8 mouse cellular contexts compared by ENCODE assay signal in genomic region chr17:25272326-25272725, GRCm38 (mm10). TPM values are rescaled to one million over a fixed set of nuclear protein-coding genes. Genes with fewer than 3 reads are reported as not detected.
DNase-seq lines count a peak whose midpoint lies in the region; ATAC-seq and TF ChIP-seq lines count a peak whose summit lies in the region.

No protein-coding gene starts in this region.

- peak overlapping the region; percentile 96 for H3K9ac ChIP-seq in hindbrain, postnatal 0 days (replicated peaks; ENCODE audit: low read length)
- H3K9ac ChIP-seq in liver, embryonic 16.5 days (ENCODE audit: low read depth, low read length) = peak overlapping the region; percentile 99

- 0 out of 2 replicates have a peak, but pooled peaks have one; percentile 13 for TF ChIP-seq CTCF in hindbrain, postnatal 0 days (IDR thresholded peaks at IDR 0.05; ENCODE audit: low read depth)

- peaks cover 50% of the 10 kb centered on the region for H3K4me1 ChIP-seq in megakaryocyte, embryonic 14.5 days
- peaks cover 23% of the 10 kb centered on the region for H3K4me1 ChIP-seq in hindbrain, postnatal 0 days (ENCODE audit: insufficient read depth, low read length)
- peaks cover 35% of the 10 kb centered on the region for H3K4me1 ChIP-seq in liver, embryonic 16.5 days (ENCODE audit: control insufficient read depth, low read depth, low read length)

- peak overlapping the region; percentile 98 for H3K27ac ChIP-seq in hindbrain, postnatal 0 days
- peak overlapping the region; percentile 97 for H3K27ac ChIP-seq in liver, embryonic 16.5 days (ENCODE audit: low read length)

- under 1% methylated on average over 10 of the region's 10 CpGs for WGBS in hindbrain, postnatal 0 days
- WGBS in liver, embryonic 16.5 days (ENCODE audit: insufficient replicate concordance) = under 1% methylated on average over 10 of the region's 10 CpGs

- H3K9me3 ChIP-seq in megakaryocyte, embryonic 14.5 days = no peaks in the 10 kb centered on the region
- H3K9me3 ChIP-seq in hindbrain, postnatal 0 days (ENCODE audit: low read length) = no peaks in the 10 kb centered on the region
- H3K9me3 ChIP-seq in liver, embryonic 16.5 days (replicated peaks; ENCODE audit: control insufficient read depth, low read length) = no peaks in the 10 kb centered on the region

- DNase-seq in c-Kit-positive CD71-positive TER-119-negative erythroid progenitor cells, embryonic 14.5 days (ENCODE audit: low read depth) = peak; percentile 57
- no peak for DNase-seq in hindbrain, postnatal 0 days (ENCODE audit: low spot score)
- peak; percentile 49 to 67 for DNase-seq in spleen, postnatal 10 days (ENCODE audit: low spot score in 2 of 2)
- no peak for DNase-seq in cerebellum, adult 11-12 months
- no peak for DNase-seq in layer of hippocampus, adult 11-12 months (ENCODE audit: low spot score)

- no peak for ATAC-seq in megakaryocyte, adult 5-6 weeks (ENCODE audit: poor library complexity, severe bottlenecking)
- no peak for ATAC-seq in hindbrain, postnatal 0 days
- ATAC-seq in liver, embryonic 16.5 days (ENCODE audit: low read depth) = peak; percentile 19

- peak overlapping the region; percentile 95 for H3K4me3 ChIP-seq in megakaryocyte, embryonic 14.5 days (replicated peaks)
- H3K4me3 ChIP-seq in hindbrain, postnatal 0 days (ENCODE audit: low read length) = peak overlapping the region; percentile 82
- H3K4me3 ChIP-seq in liver, embryonic 16.5 days (ENCODE audit: low read depth, low read length) = peak overlapping the region; percentile 97

- peaks cover 2% of the 10 kb centered on the region for H3K27me3 ChIP-seq in megakaryocyte, embryonic 14.5 days (replicated peaks)
- no peaks in the 10 kb centered on the region for H3K27me3 ChIP-seq in hindbrain, postnatal 0 days (ENCODE audit: insufficient read depth, low read length)
- H3K27me3 ChIP-seq in liver, embryonic 16.5 days (ENCODE audit: control insufficient read depth, insufficient read depth, low read depth, low read length) = no peaks in the 10 kb centered on the region

- H3K4me2 ChIP-seq in hindbrain, postnatal 0 days (ENCODE audit: low read depth, low read length) = peak overlapping the region; percentile 99
- peak overlapping the region; percentile 70 for H3K4me2 ChIP-seq in liver, embryonic 16.5 days (ENCODE audit: low read depth, low read length)

- H3K36me3 ChIP-seq in megakaryocyte, embryonic 14.5 days (replicated peaks; ENCODE audit: low read length) = peaks cover 37% of the 10 kb centered on the region
- peaks cover 18% of the 10 kb centered on the region for H3K36me3 ChIP-seq in hindbrain, postnatal 0 days (ENCODE audit: insufficient read depth, low read length)
- peaks cover 16% of the 10 kb centered on the region for H3K36me3 ChIP-seq in liver, embryonic 16.5 days (ENCODE audit: control insufficient read depth, insufficient read depth)

RNA-seq across cellular contexts. Expression of gene Ube2i, which starts 2.1 kb away (rescaled TPM):
- 72.7 and 190 TPM in 2 replicates for polyA plus RNA-seq in megakaryocyte, embryonic 14.5 days (2012; ENCODE audit: insufficient read depth, low replicate concordance)
- total RNA-seq in megakaryocyte, adult 5-6 weeks (2015) = 270 and 309 TPM in 2 replicates
- total RNA-seq in megakaryocyte, adult 5-6 weeks (2017) = 214 and 226 TPM in 2 replicates
- total RNA-seq in hindbrain, postnatal 0 days (2014; rRNA removed) = 340 and 377 TPM in 2 replicates
- 372 and 390 TPM in 2 replicates for polyA plus RNA-seq in hindbrain, postnatal 0 days (2015; fragmentation: Nextera tagmentation; extraction: Ambion mirVana)
- polyA plus RNA-seq in liver, embryonic 16.5 days (2015; fragmentation: Nextera tagmentation; extraction: Ambion mirVana) = 205 and 211 TPM in 2 replicates

RNA-seq across cellular contexts. Expression of gene Baiap3, which starts 16.2 kb away (rescaled TPM):
- 1.7 and 2.7 TPM in 2 replicates for polyA plus RNA-seq in megakaryocyte, embryonic 14.5 days (2012; ENCODE audit: insufficient read depth, low replicate concordance)
- total RNA-seq in megakaryocyte, adult 5-6 weeks (2015) = 3.3 and 3.7 TPM in 2 replicates
- 1.8 and 4.0 TPM in 2 replicates for total RNA-seq in megakaryocyte, adult 5-6 weeks (2017)
- total RNA-seq in hindbrain, postnatal 0 days (2014; rRNA removed) = 64.0 and 79.3 TPM in 2 replicates
- polyA plus RNA-seq in hindbrain, postnatal 0 days (2015; fragmentation: Nextera tagmentation; extraction: Ambion mirVana) = 27.3 and 27.8 TPM in 2 replicates
- 0.46 and 0.57 TPM in 2 replicates for polyA plus RNA-seq in liver, embryonic 16.5 days (2015; fragmentation: Nextera tagmentation; extraction: Ambion mirVana)

RNA-seq across cellular contexts. Expression of gene Prss34, which starts 25.9 kb away (rescaled TPM):
- 1.5 and 34.1 TPM in 2 replicates for polyA plus RNA-seq in megakaryocyte, embryonic 14.5 days (2012; ENCODE audit: insufficient read depth, low replicate concordance)
- total RNA-seq in megakaryocyte, adult 5-6 weeks (2015) = 432 and 451 TPM in 2 replicates
- total RNA-seq in megakaryocyte, adult 5-6 weeks (2017) = 249 and 277 TPM in 2 replicates
- total RNA-seq in hindbrain, postnatal 0 days (2014; rRNA removed) = not detected in 2 replicates
- not detected in 2 replicates for polyA plus RNA-seq in hindbrain, postnatal 0 days (2015; fragmentation: Nextera tagmentation; extraction: Ambion mirVana)
- polyA plus RNA-seq in liver, embryonic 16.5 days (2015; fragmentation: Nextera tagmentation; extraction: Ambion mirVana) = 3.4 and 4.9 TPM in 2 replicates

RNA-seq across cellular contexts. Expression of gene Tsr3, which starts 32.4 kb away (rescaled TPM):
- polyA plus RNA-seq in megakaryocyte, embryonic 14.5 days (2012; ENCODE audit: insufficient read depth, low replicate concordance) = 12.5 and 25.4 TPM in 2 replicates
- 7.3 and 9.2 TPM in 2 replicates for total RNA-seq in megakaryocyte, adult 5-6 weeks (2015)
- 15.0 and 22.8 TPM in 2 replicates for total RNA-seq in megakaryocyte, adult 5-6 weeks (2017)
- 42.6 and 43.5 TPM in 2 replicates for total RNA-seq in hindbrain, postnatal 0 days (2014; rRNA removed)
- polyA plus RNA-seq in hindbrain, postnatal 0 days (2015; fragmentation: Nextera tagmentation; extraction: Ambion mirVana) = 65.3 and 70.7 TPM in 2 replicates
- polyA plus RNA-seq in liver, embryonic 16.5 days (2015; fragmentation: Nextera tagmentation; extraction: Ambion mirVana) = 14.7 and 15.0 TPM in 2 replicates

RNA-seq across cellular contexts. Expression of gene Gnptg, which starts 32.4 kb away (rescaled TPM):
- 27.2 and 30.1 TPM in 2 replicates for polyA plus RNA-seq in megakaryocyte, embryonic 14.5 days (2012; ENCODE audit: insufficient read depth, low replicate concordance)
- 17.1 and 19.0 TPM in 2 replicates for total RNA-seq in megakaryocyte, adult 5-6 weeks (2015)
- 12.3 and 13.0 TPM in 2 replicates for total RNA-seq in megakaryocyte, adult 5-6 weeks (2017)
- total RNA-seq in hindbrain, postnatal 0 days (2014; rRNA removed) = 87.5 and 89.2 TPM in 2 replicates
- 128 and 129 TPM in 2 replicates for polyA plus RNA-seq in hindbrain, postnatal 0 days (2015; fragmentation: Nextera tagmentation; extraction: Ambion mirVana)
- 17.8 and 19.9 TPM in 2 replicates for polyA plus RNA-seq in liver, embryonic 16.5 days (2015; fragmentation: Nextera tagmentation; extraction: Ambion mirVana)

Comparison
In these comparisons a context has a peak if more than half of its experiments do, and no peak if none do; other contexts are left out.
1. DNase-seq: peak in c-Kit-positive CD71-positive TER-119-negative erythroid progenitor cells, embryonic 14.5 days (single experiment) and spleen, postnatal 10 days (2 of 2); none in hindbrain, postnatal 0 days (single experiment), cerebellum, adult 11-12 months (single experiment) and layer of hippocampus, adult 11-12 months (single experiment).
2. Peak in every context shown above with its lines, with median percentiles within 50 percentile points of each other: H3K4me3 ChIP-seq.